Mouse (Mus musculus) forebrain, embryonic 16.5 days (tissue): ENCODE data around the gene Pdpn. TPM values are rescaled to one million over a fixed set of nuclear protein-coding genes. Genes with fewer than 3 reads are reported as not detected.
A peak's percentile ranks its signal among the peaks of the same experiment; 100 is the strongest.

ENCODE experiments used
- ATAC-seq: fragments of 200-750 bp; cut with Nextera tagmentation; 2 replicates; pipeline ENCODE4 v1.8.0; 2017; ENCODE audit warnings: mild to moderate bottlenecking, moderate library complexity
- H3K27ac ChIP-seq: fragments of 300-500 bp; sonication (generic); 2 replicates; pipeline ENCODE4 v1.5.1; 2014; ENCODE audit warnings: low read length, control low read depth
- H3K27me3 ChIP-seq: fragments of 300-500 bp; sonication (generic); replicated peaks from 2 replicates; pipeline ENCODE4 v1.6.1; 2014; ENCODE audit warnings: low read length; ENCODE audit not compliant: control insufficient read depth, insufficient read depth
- H3K36me3 ChIP-seq: fragments of 300-500 bp; sonication (generic); 2 replicates; pipeline ENCODE4 v1.6.1; 2014; ENCODE audit not compliant: control insufficient read depth, insufficient read depth
- H3K4me1 ChIP-seq: fragments of 300-500 bp; sonication (generic); replicated peaks from 2 replicates; pipeline ENCODE4 v1.6.1; 2014; ENCODE audit warnings: low read length; ENCODE audit not compliant: control insufficient read depth, insufficient read depth
- H3K4me2 ChIP-seq: fragments of 300-500 bp; sonication (generic); 2 replicates; pipeline ENCODE4 v1.6.1; 2014; ENCODE audit warnings: mild to moderate bottlenecking, low read length, control low read depth
- H3K4me3 ChIP-seq: fragments of 300-500 bp; sonication (generic); replicated peaks from 2 replicates; pipeline ENCODE4 v1.5.1; 2014; ENCODE audit warnings: mild to moderate bottlenecking, low read length, control low read depth
- H3K9ac ChIP-seq: fragments of 300-500 bp; sonication (generic); replicated peaks from 2 replicates; pipeline ENCODE4 v1.6.1; 2014; ENCODE audit warnings: low read depth, low read length, control low read depth
- H3K9me3 ChIP-seq: fragments of 300-500 bp; sonication (generic); 2 replicates; pipeline ENCODE4 v1.6.1; 2016; ENCODE audit warnings: low read length; ENCODE audit not compliant: control insufficient read depth
- WGBS: fragments of 180-500 bp; shearing (Covaris S2); extraction: QIAGEN DNeasy Blood & Tissue Kit; methylation state at CpG from one replicate; pipeline ENCODE4 v1.1.7; 2014; 5-methylcytosine and 5-hydroxymethylcytosine counted together
- polyA plus RNA-seq: library from polyadenylated mRNA; unstranded; fragments of >200 nt; fragmentation: Nextera tagmentation; extraction: Ambion mirVana; gene quantifications from 2 replicates; pipeline ENCODE4 v1.2.1, GENCODE M21; 2015

Pdpn gene
- polyA plus RNA-seq, 1 experiment from 2014 or later, result 41.3 TPM

DNA sequence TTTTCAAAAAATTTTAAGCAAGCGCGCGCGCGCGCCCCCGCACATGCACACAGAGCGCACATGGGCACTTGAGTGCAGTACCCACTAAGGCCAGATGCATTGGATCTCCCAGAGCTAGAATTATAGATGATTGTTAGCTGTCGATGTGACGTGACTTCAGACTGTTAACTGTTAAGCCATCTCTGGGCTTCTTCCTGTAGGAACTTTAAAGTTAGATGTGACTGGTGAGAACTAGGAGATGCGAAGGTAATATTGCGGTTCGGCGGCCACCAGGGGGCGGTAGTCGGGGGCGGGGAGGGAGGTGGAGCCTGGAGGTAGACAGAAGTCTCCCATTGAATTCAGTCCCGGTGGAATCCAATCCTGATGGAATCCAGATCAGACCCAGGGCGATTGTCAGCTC lies 40.8 kb downstream of the Pdpn start:
- 37% methylated on average over 19 of the region's 19 CpGs for WGBS
- no peaks in the 10 kb centered on the region for H3K27me3 ChIP-seq
- peak; percentile 22; the same call in 1 of the 2 replicates for ATAC-seq
- H3K9ac ChIP-seq, result no peak overlapping the region
- H3K4me2 ChIP-seq, result peak overlapping the region; percentile 18; the same call in 1 of the 2 replicates
- H3K27ac ChIP-seq, result no peak overlapping the region
- no peaks in the 10 kb centered on the region for H3K36me3 ChIP-seq
- no peaks in the 10 kb centered on the region for H3K4me1 ChIP-seq
- no peak overlapping the region for H3K4me3 ChIP-seq
- H3K9me3 ChIP-seq, result no peaks in the 10 kb centered on the region

DNA sequence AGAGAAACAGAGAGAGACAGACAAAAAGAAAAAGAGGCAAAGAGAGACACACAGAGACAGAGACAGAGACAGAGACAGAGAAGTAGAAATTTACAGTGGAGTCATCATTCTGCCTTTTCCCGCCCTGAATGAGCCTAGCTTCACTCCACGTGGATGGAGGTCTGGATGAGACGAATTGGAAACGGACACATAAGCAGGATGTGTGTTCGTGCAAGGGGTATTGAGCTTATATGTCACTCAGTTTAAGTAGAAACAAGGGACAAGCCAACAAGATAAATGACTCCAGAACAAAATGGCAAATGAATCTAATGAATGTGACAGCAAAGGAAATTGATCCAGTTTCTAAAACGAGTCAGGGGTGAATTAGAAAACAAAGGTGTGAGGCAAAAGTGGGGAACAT lies 41.4 kb downstream of the Pdpn start:
- H3K27ac ChIP-seq, result no peak overlapping the region
- no peak overlapping the region for H3K9ac ChIP-seq
- H3K4me3 ChIP-seq, result no peak overlapping the region
- ATAC-seq, result no peak
- H3K4me2 ChIP-seq, result no peak overlapping the region
- H3K27me3 ChIP-seq, result no peaks in the 10 kb centered on the region
- no peaks in the 10 kb centered on the region for H3K9me3 ChIP-seq
- H3K36me3 ChIP-seq, result no peaks in the 10 kb centered on the region
- 55% methylated on average over 6 of the region's 6 CpGs for WGBS
- no peaks in the 10 kb centered on the region for H3K4me1 ChIP-seq

- H3K9ac ChIP-seq, result no peak overlapping the region
- H3K27ac ChIP-seq, result no peak overlapping the region
- 0 out of 2 replicates have a peak, but pooled peaks cover 2% of the 10 kb centered on the region for H3K9me3 ChIP-seq
- ATAC-seq, result no peak
- 87% methylated on average over 8 of the region's 8 CpGs for whole genome bisulfite sequencing
- H3K4me2 ChIP-seq, result no peak overlapping the region
- H3K4me3 ChIP-seq, result no peak overlapping the region
- H3K36me3 ChIP-seq, result no peaks in the 10 kb centered on the region
- H3K4me1 ChIP-seq, result no peaks in the 10 kb centered on the region
- no peaks in the 10 kb centered on the region for H3K27me3 ChIP-seq
These were observed 43.8 kb downstream of the Pdpn start for GRCm38 (mm10) chr4:143255541-143255940.

DNA sequence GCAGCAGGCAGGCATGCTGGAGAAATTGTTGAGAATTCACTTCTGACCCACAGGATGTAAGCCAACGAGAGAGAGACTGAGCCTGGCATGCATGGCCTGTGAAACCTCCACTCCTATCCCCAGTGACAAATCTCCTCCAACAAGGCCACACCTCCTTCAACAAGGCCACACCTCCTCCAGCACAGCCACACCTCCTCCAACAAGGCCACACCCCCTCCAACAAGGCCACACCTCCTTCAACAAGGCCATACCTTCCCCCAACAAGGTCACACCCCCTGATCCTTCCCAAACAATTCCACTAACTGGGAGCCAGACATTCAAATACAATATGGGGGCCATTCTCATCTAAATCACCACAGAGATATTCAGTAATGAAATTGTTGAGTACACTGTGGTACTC lies 46.0 kb downstream of the Pdpn start:
- Histone ChIP-seq H3K27ac (no peak overlapping the region), H3K9me3 (0 out of 2 replicates have a peak, but pooled peaks cover 2% of the 10 kb centered on the region), H3K4me1 (no peaks in the 10 kb centered on the region), H3K9ac (no peak overlapping the region), H3K27me3 (no peaks in the 10 kb centered on the region), H3K4me2 (no peak overlapping the region), H3K36me3 (no peaks in the 10 kb centered on the region), H3K4me3 (no peak overlapping the region)
- no peak for ATAC-seq
- 85% methylated on average over 1 of the region's 1 CpGs for WGBS

DNA sequence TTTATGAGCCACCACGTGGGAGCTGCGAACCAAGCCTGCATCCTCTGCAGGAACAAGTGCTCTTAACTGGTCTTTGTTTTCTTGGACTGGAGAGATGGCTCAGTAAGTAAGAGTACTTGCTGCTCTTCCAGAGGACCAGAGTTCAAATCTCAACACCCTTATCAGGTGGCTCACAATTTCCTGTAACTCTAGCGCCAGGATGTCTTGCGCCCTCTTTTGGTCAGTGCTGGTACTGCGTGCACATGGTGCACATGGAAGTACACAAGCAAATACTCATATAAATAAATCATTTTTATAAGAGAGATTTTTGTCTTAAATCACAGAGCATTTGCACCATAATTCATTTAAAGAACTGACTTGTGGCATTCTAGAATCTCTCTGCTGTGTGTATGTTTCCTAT lies 51.3 kb downstream of the Pdpn start:
- no peak overlapping the region for H3K9ac ChIP-seq
- H3K4me2 ChIP-seq, result no peak overlapping the region
- H3K9me3 ChIP-seq, result 0 out of 2 replicates have a peak, but pooled peaks cover 2% of the 10 kb centered on the region
- H3K4me1 ChIP-seq, result no peaks in the 10 kb centered on the region
- 85% methylated on average over 5 of the region's 5 CpGs for WGBS
- no peak for ATAC-seq
- H3K4me3 ChIP-seq, result no peak overlapping the region
- H3K27me3 ChIP-seq, result no peaks in the 10 kb centered on the region
- no peak overlapping the region for H3K27ac ChIP-seq
- H3K36me3 ChIP-seq, result no peaks in the 10 kb centered on the region

DNA sequence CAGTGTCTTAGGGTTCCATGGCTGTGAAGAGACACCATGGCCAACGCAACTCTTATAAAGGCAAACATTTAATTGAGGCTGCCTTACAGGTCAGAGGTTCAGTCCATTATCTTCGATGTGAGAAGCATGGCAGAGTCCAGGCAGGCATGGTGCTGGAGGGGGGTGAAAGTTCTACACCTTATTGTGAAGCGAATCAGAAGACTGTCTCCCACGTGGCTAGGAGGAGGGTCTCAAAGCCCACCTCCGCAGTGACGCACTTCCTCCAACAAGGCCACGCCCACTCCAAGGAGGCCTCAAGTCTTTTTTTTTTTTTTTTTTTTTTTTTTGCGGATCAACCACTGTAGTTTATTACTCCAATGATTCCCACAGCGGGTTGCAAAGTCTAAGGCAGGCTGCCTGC lies 58.1 kb downstream of the Pdpn start:
- Histone ChIP-seq H3K4me1 (no peaks in the 10 kb centered on the region; the same call in 1 of the 2 replicates), H3K4me3 (no peak overlapping the region), H3K36me3 (no peaks in the 10 kb centered on the region), H3K27me3 (no peaks in the 10 kb centered on the region), H3K4me2 (no peak overlapping the region), H3K27ac (no peak overlapping the region), H3K9ac (no peak overlapping the region), H3K9me3 (no peaks in the 10 kb centered on the region)
- ATAC-seq, result no peak
- WGBS, result 82% methylated on average over 9 of the region's 9 CpGs

DNA sequence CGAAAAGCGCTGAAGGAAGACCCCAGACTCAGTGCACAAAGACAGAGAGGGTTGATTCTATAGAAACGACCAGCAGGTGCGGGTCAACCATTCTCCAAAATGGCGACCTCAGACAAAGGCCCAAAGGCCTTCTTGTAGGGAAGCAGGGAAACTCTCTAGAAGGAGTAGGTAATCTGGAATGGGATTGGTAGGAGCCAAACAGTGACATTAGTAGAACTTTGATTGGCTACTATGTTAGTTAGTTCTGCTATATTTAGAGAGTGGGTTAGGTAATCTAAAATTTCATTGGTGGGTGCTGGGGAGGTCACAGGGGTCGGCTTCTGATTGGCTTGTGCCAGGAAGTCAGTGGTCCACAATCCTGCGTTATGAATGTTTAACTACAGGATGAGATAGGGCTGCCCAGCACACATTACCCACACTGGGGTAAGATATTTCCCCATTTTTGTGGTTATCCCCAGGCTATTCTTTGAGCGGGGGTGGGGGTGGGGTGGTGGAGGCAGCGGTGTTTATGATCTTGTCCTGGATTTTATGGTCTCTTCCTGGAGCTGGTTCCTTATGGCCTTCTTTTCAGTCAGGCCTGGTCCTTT lies 59.7 kb downstream of the Pdpn start:
- H3K4me1 ChIP-seq, result no peaks in the 10 kb centered on the region; the same call in 1 of the 2 replicates
- no peak overlapping the region for H3K9ac ChIP-seq
- WGBS, result 96% methylated on average over 9 of the region's 9 CpGs
- H3K9me3 ChIP-seq, result peaks cover 2% of the 10 kb centered on the region; the same call in 1 of the 2 replicates
- no peaks in the 10 kb centered on the region for H3K27me3 ChIP-seq
- H3K36me3 ChIP-seq, result no peaks in the 10 kb centered on the region
- H3K4me2 ChIP-seq, result no peak overlapping the region
- H3K4me3 ChIP-seq, result no peak overlapping the region
- H3K27ac ChIP-seq, result no peak overlapping the region
- ATAC-seq, result no peak

DNA sequence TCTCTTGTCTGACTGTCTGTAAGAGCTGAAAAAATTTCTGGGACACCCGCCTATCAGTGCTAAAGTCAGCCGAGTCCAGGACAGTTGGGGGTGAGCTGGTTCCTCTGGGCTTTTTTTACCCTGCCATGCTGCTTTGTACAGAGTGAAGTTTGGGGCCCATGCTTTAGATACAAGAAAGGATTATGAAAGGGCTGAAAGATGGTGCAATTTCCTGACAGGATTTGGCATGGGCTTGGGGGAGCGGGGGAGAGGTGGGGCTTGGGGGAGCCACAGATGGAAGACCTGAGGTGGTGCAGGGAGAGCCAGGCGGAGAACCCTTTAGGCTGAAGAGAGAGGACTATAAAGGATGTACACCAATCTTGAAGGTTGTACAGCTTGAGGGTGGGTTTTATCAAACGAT lies 60.2 kb downstream of the Pdpn start:
- no peaks in the 10 kb centered on the region for H3K36me3 ChIP-seq
- peaks cover 5% of the 10 kb centered on the region; the same call in 1 of the 2 replicates for H3K9me3 ChIP-seq
- H3K4me1 ChIP-seq, result no peaks in the 10 kb centered on the region; the same call in 1 of the 2 replicates
- H3K4me2 ChIP-seq, result no peak overlapping the region
- ATAC-seq, result no peak
- H3K4me3 ChIP-seq, result no peak overlapping the region
- 86% methylated on average over 5 of the region's 5 CpGs for WGBS
- H3K27me3 ChIP-seq, result no peaks in the 10 kb centered on the region
- H3K27ac ChIP-seq, result no peak overlapping the region
- H3K9ac ChIP-seq, result no peak overlapping the region

DNA sequence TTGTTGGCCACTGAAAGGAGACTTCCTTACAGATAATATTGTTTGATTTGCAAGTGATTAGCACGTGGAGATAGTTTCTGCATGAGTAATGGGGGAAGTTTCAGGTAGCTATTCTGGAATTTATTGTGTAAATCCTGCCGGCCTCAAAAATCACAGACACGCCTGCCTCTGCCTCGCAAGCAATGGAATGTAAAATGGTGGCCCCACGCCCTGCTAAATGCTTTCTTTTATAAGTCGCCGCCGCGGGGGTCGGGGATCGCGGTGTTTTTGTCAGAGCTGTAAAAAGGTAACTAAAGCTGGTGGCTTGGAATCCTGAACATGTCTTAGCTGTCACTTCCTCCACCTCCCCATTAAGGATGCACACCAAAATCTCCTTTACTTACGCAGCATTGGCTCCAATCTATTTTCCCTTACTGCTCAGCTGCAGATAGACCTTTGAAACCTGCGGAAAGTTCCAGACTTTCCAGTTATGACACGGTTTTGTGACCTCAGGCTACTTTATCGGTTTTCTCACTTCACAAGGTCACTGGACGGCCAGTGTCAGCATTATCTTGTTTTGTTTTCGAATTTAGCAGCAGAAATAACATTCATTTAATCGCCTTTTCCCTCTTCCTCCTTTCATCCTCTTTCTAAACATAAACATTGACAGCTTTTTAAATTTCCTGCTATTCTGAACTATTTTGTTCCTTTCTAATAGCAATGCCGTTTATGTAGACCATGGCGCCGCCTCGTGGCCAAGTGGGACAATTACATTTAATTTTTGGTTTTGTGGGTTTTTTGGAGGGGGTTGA lies 60.9 kb downstream of the Pdpn start:
- no peaks in the 10 kb centered on the region for H3K27me3 ChIP-seq
- peaks cover 5% of the 10 kb centered on the region; the same call in 1 of the 2 replicates for H3K9me3 ChIP-seq
- H3K27ac ChIP-seq, result no peak overlapping the region
- WGBS, result 28% methylated on average over 23 of the region's 23 CpGs
- no peak for ATAC-seq
- H3K4me3 ChIP-seq, result no peak overlapping the region
- H3K4me1 ChIP-seq, result no peaks in the 10 kb centered on the region; the same call in 1 of the 2 replicates
- H3K9ac ChIP-seq, result no peak overlapping the region
- H3K4me2 ChIP-seq, result peak overlapping the region; percentile 17; the same call in 1 of the 2 replicates
- no peaks in the 10 kb centered on the region for H3K36me3 ChIP-seq
